Mouse (Mus musculus) embryonic facial prominence, embryonic 11.5 days (tissue): ENCODE measurements around the gene Itprid1. TPM values are rescaled to one million over a fixed set of nuclear protein-coding genes. Genes with fewer than 3 reads are reported as not detected.
A peak's percentile ranks its signal among the peaks of the same experiment; 100 is the strongest.

Source experiments
- ATAC-seq: fragments of 200-750 bp; cut with Nextera tagmentation; replicated peaks from 2 replicates; pipeline ENCODE4 v1.8.0; 2017; ENCODE audit warnings: low read depth; ENCODE audit not compliant: insufficient number of reproducible peaks, low FRiP score, low TSS enrichment
- DNase-seq: peaks from one replicate; pipeline ENCODE4 v3.0.0-alpha.2; 2015; ENCODE audit warnings: low spot score
- H3K27ac ChIP-seq: fragments of 300-500 bp; sonication (generic); replicated peaks from 2 replicates; pipeline ENCODE4 v1.5.1; 2014; ENCODE audit warnings: mild to moderate bottlenecking, low read depth, low read length, control low read depth
- H3K27me3 ChIP-seq: fragments of 300-500 bp; sonication (generic); 2 replicates; pipeline ENCODE4 v1.6.1; 2014; ENCODE audit warnings: mild to moderate bottlenecking, low read length, moderate library complexity, mixed read lengths; ENCODE audit not compliant: control insufficient read depth, insufficient read depth
- H3K36me3 ChIP-seq: fragments of 300-500 bp; sonication (generic); replicated peaks from 2 replicates; pipeline ENCODE4 v1.6.1; 2014; ENCODE audit warnings: low read depth, mild to moderate bottlenecking, low read length, moderate library complexity, mixed read lengths; ENCODE audit not compliant: control insufficient read depth, insufficient read depth
- H3K4me1 ChIP-seq: fragments of 300-500 bp; sonication (generic); 2 replicates; pipeline ENCODE4 v1.6.1; 2014; ENCODE audit warnings: low read length, mixed read lengths; ENCODE audit not compliant: control insufficient read depth, insufficient read depth
- H3K4me2 ChIP-seq: fragments of 300-500 bp; sonication (generic); 2 replicates; pipeline ENCODE4 v1.6.1; 2014; ENCODE audit warnings: low read depth, mild to moderate bottlenecking, control low read depth, low read length, moderate library complexity
- H3K4me3 ChIP-seq: fragments of 300-500 bp; sonication (generic); 2 replicates; pipeline ENCODE4 v1.5.1; 2014; ENCODE audit warnings: low read depth, low read length, control low read depth
- H3K9ac ChIP-seq: fragments of 300-500 bp; sonication (generic); replicated peaks from 2 replicates; pipeline ENCODE4 v1.6.1; 2014; ENCODE audit warnings: mild to moderate bottlenecking, control low read depth, low read length
- H3K9me3 ChIP-seq: fragments of 300-500 bp; sonication (generic); replicated peaks from 2 replicates; pipeline ENCODE4 v1.6.1; 2016; ENCODE audit warnings: mild to moderate bottlenecking, low read length, inconsistent platforms, mixed read lengths; ENCODE audit not compliant: control insufficient read depth
- WGBS: fragments of 180-500 bp; shearing (Covaris S2); extraction: QIAGEN DNeasy Blood & Tissue Kit; methylation state at CpG from one replicate; pipeline ENCODE4 v1.1.7; 2014; 5-methylcytosine and 5-hydroxymethylcytosine counted together
- polyA plus RNA-seq: library from polyadenylated mRNA; unstranded; fragments of >200 nt; fragmentation: Nextera tagmentation; extraction: Ambion mirVana; gene quantifications from 2 replicates; pipeline ENCODE4 v1.2.1, GENCODE M21; 2014

Gene Itprid1
- 0.07 TPM in 1 of 2 replicates, not detected in the other for polyA plus RNA-seq

DNA sequence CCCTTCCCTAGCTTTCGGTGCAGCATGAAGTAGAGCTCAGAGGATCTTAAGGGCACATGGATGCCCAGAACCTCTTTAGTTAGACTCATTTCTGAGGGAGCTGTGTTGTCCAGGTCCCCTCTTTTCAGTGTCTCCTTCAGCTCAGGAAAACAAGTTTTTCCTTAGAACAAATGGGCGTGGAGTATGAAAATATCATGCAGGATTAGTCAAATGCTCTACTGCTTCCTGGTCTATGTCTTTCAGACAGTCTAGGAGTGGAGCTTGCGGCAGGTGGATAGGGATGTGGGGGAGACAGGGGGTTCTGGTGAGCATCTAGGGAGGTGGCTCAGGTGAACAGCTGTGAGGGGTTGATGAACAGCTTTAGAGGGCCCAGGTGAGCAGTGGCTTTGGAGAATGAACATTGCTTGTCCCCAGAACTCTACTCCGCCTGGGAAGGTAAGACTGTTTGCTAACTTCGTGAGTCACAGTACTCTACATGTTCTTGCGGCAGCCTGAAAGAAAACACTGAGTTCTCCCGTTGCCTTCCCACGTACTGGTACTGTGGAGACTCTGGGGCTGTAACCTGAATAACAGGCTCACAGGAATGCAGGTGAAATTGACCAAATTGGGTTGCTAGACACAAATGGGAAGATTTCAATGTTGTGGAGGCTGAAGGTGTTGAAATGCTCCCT, at the start of gene Itprid1:
Gene Itprid1 (plus strand): TSS at position 246 of the 671 bp plus-strand sequence.
- ATAC-seq (no peak), DNase-seq (no peak)
- H3K4me1 ChIP-seq: no peaks in the 10 kb centered on the region
- no peak within 1 kb of the TSS for H3K27ac ChIP-seq
- WGBS: 82% methylated on average over 8 of the region's 8 CpGs
- no peaks in the 10 kb centered on the region for H3K36me3 ChIP-seq
- H3K4me3 ChIP-seq: no peak within 1 kb of the TSS
- H3K4me2 ChIP-seq: no peak within 1 kb of the TSS
- H3K27me3 ChIP-seq: no peaks in the 10 kb centered on the region
- no peak within 1 kb of the TSS for H3K9ac ChIP-seq
- no peaks in the 10 kb centered on the region for H3K9me3 ChIP-seq

DNA sequence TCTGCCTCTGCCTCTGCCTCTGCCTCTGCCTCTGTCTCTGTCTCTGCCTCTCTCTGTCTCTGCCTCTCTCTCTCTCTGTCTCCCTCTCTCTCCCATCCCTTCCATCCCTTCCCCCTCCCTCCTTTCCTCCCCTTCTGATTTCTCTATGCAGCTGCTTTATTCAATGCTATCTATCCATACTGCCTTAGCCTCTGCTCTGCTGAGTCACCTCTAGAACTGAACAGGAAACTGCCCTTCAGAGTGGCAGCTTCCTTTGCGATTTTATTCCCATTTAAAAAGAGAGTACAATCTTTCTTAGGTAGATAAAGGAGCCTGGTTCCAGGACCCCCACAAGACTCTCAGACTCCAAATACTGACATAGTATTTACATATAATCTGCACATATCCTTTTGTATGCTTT, 47.1 kb upstream of the Itprid1 start:
- no peak for ATAC-seq

DNA sequence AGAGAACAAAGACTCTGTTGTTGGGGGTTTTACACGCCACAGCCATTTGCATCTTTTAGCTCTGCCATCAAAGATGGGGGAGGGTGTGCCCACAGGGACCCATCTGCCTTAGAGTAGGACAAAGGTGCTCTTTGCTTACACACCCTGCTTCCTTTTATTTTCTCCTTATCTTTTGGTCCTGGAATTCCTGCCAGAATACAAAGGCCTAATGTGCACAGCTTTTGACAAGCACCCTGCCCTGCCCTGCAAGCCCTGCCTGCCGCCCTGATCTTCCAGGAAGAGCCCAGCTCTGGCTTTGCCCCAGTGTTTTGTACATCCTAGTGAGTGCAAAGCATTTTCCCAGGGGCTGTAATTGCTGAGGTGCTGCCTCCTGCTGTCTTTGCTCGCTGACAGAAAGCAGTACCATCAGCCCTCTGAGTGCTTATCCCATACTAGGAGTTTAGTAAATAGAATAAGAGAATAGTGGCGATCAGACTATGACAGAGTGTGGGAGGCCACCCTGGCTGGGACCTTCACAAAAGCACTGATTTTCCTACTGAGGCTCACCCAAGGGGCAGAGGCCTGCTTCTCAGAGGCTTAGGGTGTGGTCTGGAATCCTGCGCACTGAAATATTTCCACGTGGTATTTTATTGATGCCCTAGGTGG, 44.7 kb upstream of the Itprid1 start:
- Histone ChIP-seq H3K4me2 (no peak overlapping the region), H3K9me3 (no peaks in the 10 kb centered on the region), H3K36me3 (no peaks in the 10 kb centered on the region), H3K9ac (0 out of 2 replicates have a peak overlapping the region, but pooled peaks have one; percentile 7), H3K27me3 (no peaks in the 10 kb centered on the region), H3K4me1 (no peaks in the 10 kb centered on the region), H3K4me3 (no peak overlapping the region), H3K27ac (no peak overlapping the region)
- peak; percentile 78 for ATAC-seq
- DNase-seq: peak; percentile 26
- WGBS: 11% methylated on average over 6 of the region's 6 CpGs

More for the DNA sequence above, 47.1 kb upstream of the Itprid1 start:
- Histone ChIP-seq H3K27me3 (no peaks in the 10 kb centered on the region), H3K4me3 (no peak overlapping the region), H3K9ac (no peak overlapping the region), H3K4me2 (no peak overlapping the region), H3K4me1 (no peaks in the 10 kb centered on the region), H3K27ac (no peak overlapping the region), H3K36me3 (no peaks in the 10 kb centered on the region), H3K9me3 (no peaks in the 10 kb centered on the region)
- no peak for DNase-seq
- 83% methylated on average over 1 of the region's 1 CpGs for WGBS

DNA sequence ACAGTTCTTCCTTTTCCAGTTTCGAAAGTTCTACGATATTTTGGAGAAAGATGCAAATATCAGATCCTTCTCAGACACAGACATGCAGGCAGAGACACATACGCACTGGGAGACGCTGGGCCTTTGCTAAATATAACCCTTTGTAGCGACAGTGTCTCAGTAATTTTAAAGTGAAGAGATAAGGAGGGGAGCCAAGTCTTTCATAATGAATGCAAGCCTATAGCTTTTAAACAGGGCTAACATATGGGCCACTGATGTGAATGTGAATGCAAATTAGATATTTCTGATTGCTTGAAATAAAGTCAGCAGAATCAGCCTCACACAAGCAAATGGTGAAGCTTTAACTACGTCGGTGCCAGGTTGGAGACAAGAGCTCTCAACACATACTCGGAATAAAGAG, 44.2 kb upstream of the Itprid1 start:
- ATAC-seq: no peak
- no peaks in the 10 kb centered on the region for H3K36me3 ChIP-seq
- no peak overlapping the region for H3K27ac ChIP-seq
- H3K4me3 ChIP-seq: no peak overlapping the region
- no peak overlapping the region for H3K4me2 ChIP-seq
- WGBS: 58% methylated on average over 8 of the region's 8 CpGs
- no peak overlapping the region for H3K9ac ChIP-seq
- H3K9me3 ChIP-seq: no peaks in the 10 kb centered on the region
- no peaks in the 10 kb centered on the region for H3K27me3 ChIP-seq
- no peak for DNase-seq
- no peaks in the 10 kb centered on the region for H3K4me1 ChIP-seq

DNA sequence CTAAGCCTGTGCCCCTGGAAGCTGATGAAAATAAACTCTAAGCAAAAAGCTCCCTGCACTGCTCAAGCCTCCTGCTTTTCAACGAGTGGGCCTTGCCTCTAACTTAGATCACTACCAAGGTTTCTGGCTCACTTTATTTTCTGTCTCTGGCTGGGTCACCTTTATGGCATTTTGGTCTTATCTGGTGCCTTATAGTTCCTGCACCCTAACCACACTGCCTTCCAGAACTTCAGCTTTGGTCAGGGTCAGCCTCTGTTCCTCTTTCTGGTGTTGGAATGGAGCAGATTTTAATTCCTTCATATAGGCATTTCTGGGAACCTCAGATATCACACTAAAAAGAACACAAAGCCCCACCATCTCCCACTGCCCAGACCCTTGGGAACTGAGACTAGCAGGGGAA, 34.0 kb upstream of the Itprid1 start:
- Histone ChIP-seq H3K27ac (no peak overlapping the region), H3K9ac (no peak overlapping the region), H3K36me3 (no peaks in the 10 kb centered on the region), H3K27me3 (no peaks in the 10 kb centered on the region), H3K4me3 (no peak overlapping the region), H3K4me2 (no peak overlapping the region), H3K9me3 (no peaks in the 10 kb centered on the region), H3K4me1 (no peaks in the 10 kb centered on the region)
- no peak for DNase-seq
- WGBS: 58% methylated on average over 1 of the region's 1 CpGs
- ATAC-seq: no peak

GRCm38 (mm10) chr6:55803357-55803756, 33.3 kb upstream of the Itprid1 start:
- H3K27me3 ChIP-seq: no peaks in the 10 kb centered on the region
- no peak overlapping the region for H3K9ac ChIP-seq
- DNase-seq (no peak), ATAC-seq (no peak)
- no peak overlapping the region for H3K27ac ChIP-seq
- H3K4me1 ChIP-seq: no peaks in the 10 kb centered on the region
- H3K4me2 ChIP-seq: no peak overlapping the region
- WGBS: 80% methylated on average over 7 of the region's 7 CpGs
- no peak overlapping the region for H3K4me3 ChIP-seq
- no peaks in the 10 kb centered on the region for H3K36me3 ChIP-seq
- no peaks in the 10 kb centered on the region for H3K9me3 ChIP-seq

DNA sequence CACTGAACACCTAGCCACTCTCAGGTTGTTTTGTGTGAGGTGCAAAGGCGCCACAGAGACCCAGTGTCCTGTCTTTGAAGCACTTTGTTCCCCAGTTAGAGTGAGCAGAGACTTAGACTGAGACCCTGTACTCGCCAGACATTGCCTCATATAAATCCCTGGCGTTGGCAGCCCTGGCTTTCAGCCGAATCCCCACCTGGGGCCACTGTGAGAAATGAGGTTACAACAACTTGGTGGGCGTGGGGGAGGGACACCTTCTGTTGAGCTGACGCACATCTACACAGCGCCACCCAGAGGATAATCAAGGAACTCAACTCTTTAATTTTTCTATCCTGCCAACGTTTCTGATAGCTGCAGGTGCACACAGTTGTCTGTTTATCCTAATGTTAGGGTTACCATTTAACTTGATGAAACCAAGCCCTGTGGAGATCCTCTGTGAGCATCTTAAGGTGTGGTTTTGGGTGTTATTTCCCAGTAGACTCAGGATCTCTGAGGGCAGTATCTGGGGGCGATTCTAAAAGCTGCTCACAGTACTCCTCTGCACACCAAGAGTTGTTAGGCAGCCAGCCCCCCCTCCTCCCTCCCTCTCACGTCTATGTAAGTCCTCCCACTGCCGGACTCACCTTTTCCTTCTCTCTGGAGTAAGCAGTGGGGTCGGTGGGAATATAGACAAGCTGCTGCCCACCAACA, 32.6 kb upstream of the Itprid1 start:
- H3K4me2 ChIP-seq: no peak overlapping the region

DNA sequence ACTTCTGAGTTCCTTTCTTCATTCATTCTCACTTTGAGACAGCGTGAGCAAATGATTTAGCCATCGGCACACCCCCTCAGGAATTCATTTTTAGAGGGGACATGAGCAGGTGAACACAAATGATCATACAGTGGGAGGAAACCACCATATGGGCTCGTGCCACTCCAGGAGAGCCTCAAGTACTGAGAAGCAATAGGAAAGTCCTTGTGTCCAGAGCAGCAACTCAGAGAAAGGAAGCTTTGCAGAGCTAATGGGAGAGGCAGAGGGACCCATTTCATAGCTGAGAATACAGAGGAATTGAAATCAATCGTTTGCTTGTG, 32.1 kb upstream of the Itprid1 start:
- Histone ChIP-seq H3K4me3 (no peak overlapping the region), H3K36me3 (no peaks in the 10 kb centered on the region), H3K27me3 (no peaks in the 10 kb centered on the region), H3K9ac (no peak overlapping the region), H3K9me3 (no peaks in the 10 kb centered on the region), H3K27ac (no peak overlapping the region), H3K4me1 (no peaks in the 10 kb centered on the region), H3K4me2 (no peak overlapping the region)
- no peak for ATAC-seq
- DNase-seq: no peak
- 85% methylated on average over 4 of the region's 4 CpGs for WGBS

More for the DNA sequence above, 32.6 kb upstream of the Itprid1 start:
- H3K4me1 ChIP-seq: no peaks in the 10 kb centered on the region
- WGBS: 31% methylated on average over 12 of the region's 12 CpGs
- DNase-seq: peak; percentile 57
- no peak for ATAC-seq
- no peak overlapping the region for H3K4me3 ChIP-seq
- H3K27ac ChIP-seq: no peak overlapping the region
- H3K9ac ChIP-seq: no peak overlapping the region
- no peaks in the 10 kb centered on the region for H3K27me3 ChIP-seq
- H3K36me3 ChIP-seq: no peaks in the 10 kb centered on the region
- H3K9me3 ChIP-seq: no peaks in the 10 kb centered on the region
